Mouse (Mus musculus) small intestine, adult 2 months (tissue): Measurements from ENCODE around the gene Mgll. TPM values are rescaled to one million over a fixed set of nuclear protein-coding genes. Genes with fewer than 3 reads are reported as not detected.

ENCODE experiments used
- H3K27ac ChIP-seq: fragments of 200-500 bp; 2 replicates; pipeline ENCODE4 v1.5.1; 2012; ENCODE audit warnings: low read depth, low read length, control low read depth, inconsistent platforms; ENCODE audit not compliant: insufficient read depth
- H3K27me3 ChIP-seq: fragments of 200-500 bp; 2 replicates; pipeline ENCODE4 v1.6.1; 2012; ENCODE audit warnings: mild to moderate bottlenecking, moderate library complexity, low read length, inconsistent platforms; ENCODE audit not compliant: control insufficient read depth, insufficient read depth
- H3K36me3 ChIP-seq: fragments of 200-500 bp; 2 replicates; pipeline ENCODE4 v1.6.1; 2012; ENCODE audit warnings: mild to moderate bottlenecking, low read length, control low read depth, inconsistent platforms; ENCODE audit not compliant: control insufficient read depth, insufficient read depth
- H3K4me1 ChIP-seq: fragments of 200-500 bp; 2 replicates; pipeline ENCODE4 v1.6.1; 2012; ENCODE audit warnings: low read length, inconsistent platforms, mixed read lengths; ENCODE audit not compliant: control insufficient read depth, insufficient read depth, insufficient read length
- H3K4me3 ChIP-seq: fragments of 200-500 bp; 2 replicates; pipeline ENCODE4 v1.5.1; 2012; ENCODE audit warnings: low read depth, mild to moderate bottlenecking, control low read depth, inconsistent platforms, low read length, moderate library complexity
- CTCF ChIP-seq: fragments of 200-500 bp; IDR thresholded peaks from 2 replicates; pipeline ENCODE4 v1.5.1; 2012; ENCODE audit warnings: low read depth, mild to moderate bottlenecking, control low read depth, inconsistent platforms, low read length, moderate library complexity, mixed read lengths; ENCODE audit not compliant: insufficient replicate concordance, insufficient read length; ENCODE audit errors: extremely low read depth
- POLR2A ChIP-seq: fragments of 200-500 bp; IDR thresholded peaks from 2 replicates; pipeline ENCODE4 v1.6.1; 2012; ENCODE audit warnings: low read depth, mild to moderate bottlenecking, control low read depth, inconsistent platforms, low read length, moderate library complexity
- WGBS: fragments of 180-500 bp; shearing (Covaris S2); methylation state at CpG from one replicate; pipeline ENCODE4 v1.1.7; 2018; 5-methylcytosine and 5-hydroxymethylcytosine counted together
- polyA plus RNA-seq: library from polyadenylated mRNA; depleted of rRNA; stranded (reverse); fragments of >200 nt; gene quantifications from 2 replicates; pipeline ENCODE4 v1.2.3, GENCODE M21; 2012

Mgll gene
- polyA plus RNA-seq, 1 experiment = 29.5 TPM

GRCm38 (mm10) chr6:88688171-88688570 lies 36.0 kb upstream of the Mgll start:
- peak overlapping the region; percentile 56 for H3K27ac ChIP-seq
- TF ChIP-seq CTCF (no peak), POLR2A (no peak)
- WGBS = 80% methylated on average over 11 of the region's 11 CpGs

DNA sequence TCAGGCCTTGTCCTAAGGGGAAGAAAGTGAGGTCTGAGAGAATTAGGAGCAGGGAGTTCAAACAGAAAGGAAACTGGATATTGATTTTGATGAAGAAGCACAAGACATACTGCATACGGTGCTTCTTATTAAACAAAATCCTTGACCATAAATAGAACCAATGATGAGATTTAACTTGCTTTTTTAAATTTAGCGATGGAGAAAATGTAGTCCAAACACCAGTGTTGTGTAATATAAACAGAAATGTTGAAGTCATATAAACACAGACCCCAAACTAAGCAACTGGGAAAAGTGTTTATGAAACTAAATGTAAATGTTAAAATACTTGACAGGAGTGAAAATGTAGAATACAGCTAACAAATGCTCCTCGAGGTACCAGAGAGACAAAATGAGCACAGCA lies 35.5 kb upstream of the Mgll start:
- TF ChIP-seq CTCF = no peak
- no peak for TF ChIP-seq POLR2A
- Histone ChIP-seq H3K36me3 (no peaks in the 10 kb centered on the region), H3K4me1 (no peaks in the 10 kb centered on the region; the same call in 1 of the 2 replicates), H3K27me3 (no peaks in the 10 kb centered on the region; the same call in 1 of the 2 replicates), H3K4me3 (no peak overlapping the region), H3K27ac (peak overlapping the region; percentile 56; the same call in 1 of the 2 replicates)
- WGBS = 58% methylated on average over 3 of the region's 3 CpGs

More at GRCm38 (mm10) chr6:88688171-88688570, 36.0 kb upstream of the Mgll start:
- Histone ChIP-seq H3K4me1 (no peaks in the 10 kb centered on the region; the same call in 1 of the 2 replicates), H3K4me3 (no peak overlapping the region), H3K27me3 (no peaks in the 10 kb centered on the region; the same call in 1 of the 2 replicates), H3K36me3 (no peaks in the 10 kb centered on the region)

GRCm38 (mm10) chr6:88690211-88690610 lies 34.0 kb upstream of the Mgll start:
- WGBS = 55% methylated on average over 3 of the region's 3 CpGs
- Histone ChIP-seq H3K27ac (no peak overlapping the region), H3K4me1 (no peaks in the 10 kb centered on the region; the same call in 1 of the 2 replicates), H3K27me3 (no peaks in the 10 kb centered on the region; the same call in 1 of the 2 replicates), H3K36me3 (no peaks in the 10 kb centered on the region), H3K4me3 (no peak overlapping the region)
- no peak for TF ChIP-seq CTCF
- no peak for TF ChIP-seq POLR2A

DNA sequence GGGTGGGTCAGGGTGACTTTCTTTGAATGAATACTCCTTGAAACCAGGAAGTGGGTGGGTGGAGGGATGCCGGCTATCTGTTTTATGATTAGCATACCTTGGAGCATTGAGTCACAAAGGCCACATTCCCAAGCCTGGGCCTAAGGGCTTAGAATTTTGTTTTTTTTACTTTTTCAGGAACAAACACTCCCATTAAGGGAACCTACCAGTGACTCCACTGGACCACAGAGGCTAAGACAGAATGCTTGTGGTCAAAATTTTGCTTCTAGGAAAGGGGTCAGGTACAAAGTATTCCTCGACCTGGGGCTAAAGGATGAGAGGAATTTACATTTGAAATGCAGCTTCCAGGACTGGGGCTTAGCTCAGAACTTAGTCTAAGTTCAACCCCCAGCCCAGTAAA lies 32.9 kb upstream of the Mgll start:
- 89% methylated on average over 2 of the region's 2 CpGs for WGBS
- no peaks in the 10 kb centered on the region for H3K36me3 ChIP-seq
- H3K4me1 ChIP-seq = no peaks in the 10 kb centered on the region; the same call in 1 of the 2 replicates
- no peak for TF ChIP-seq CTCF
- TF ChIP-seq POLR2A = no peak
- H3K27me3 ChIP-seq = no peaks in the 10 kb centered on the region; the same call in 1 of the 2 replicates
- no peak overlapping the region for H3K4me3 ChIP-seq
- H3K27ac ChIP-seq = no peak overlapping the region

- 74% methylated on average over 1 of the region's 1 CpGs for WGBS
- TF ChIP-seq CTCF (no peak), POLR2A (no peak)
- H3K4me1 ChIP-seq = no peaks in the 10 kb centered on the region
- H3K27me3 ChIP-seq = no peaks in the 10 kb centered on the region
- no peak overlapping the region for H3K4me3 ChIP-seq
- H3K27ac ChIP-seq = no peak overlapping the region
- H3K36me3 ChIP-seq = no peaks in the 10 kb centered on the region
Measured at GRCm38 (mm10) chr6:88702887-88703286, 21.3 kb upstream of the Mgll start.

DNA sequence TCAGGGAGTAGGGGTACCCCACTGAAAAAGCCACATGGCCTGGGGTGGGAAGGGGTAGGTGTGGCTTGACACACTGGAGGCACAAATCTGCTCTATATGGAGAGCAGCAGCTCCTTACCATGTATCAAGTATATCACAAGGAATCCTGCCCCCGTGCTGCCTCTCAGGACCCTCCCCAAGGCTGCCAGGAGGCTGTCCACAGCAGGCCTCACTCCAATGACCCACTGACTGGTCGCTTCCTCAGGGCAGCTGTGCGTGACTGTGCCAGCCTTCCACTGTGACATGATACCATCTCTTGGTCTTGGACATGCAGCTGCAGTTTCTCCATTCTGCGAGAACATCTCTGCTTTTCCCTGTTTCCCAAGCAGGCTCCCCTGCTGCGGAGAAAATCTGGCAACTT lies 20.5 kb upstream of the Mgll start:
- Histone ChIP-seq H3K4me3 (no peak overlapping the region), H3K4me1 (no peaks in the 10 kb centered on the region), H3K27me3 (no peaks in the 10 kb centered on the region), H3K36me3 (no peaks in the 10 kb centered on the region), H3K27ac (no peak overlapping the region)
- WGBS = 85% methylated on average over 5 of the region's 5 CpGs
- TF ChIP-seq CTCF (no peak), POLR2A (no peak)

DNA sequence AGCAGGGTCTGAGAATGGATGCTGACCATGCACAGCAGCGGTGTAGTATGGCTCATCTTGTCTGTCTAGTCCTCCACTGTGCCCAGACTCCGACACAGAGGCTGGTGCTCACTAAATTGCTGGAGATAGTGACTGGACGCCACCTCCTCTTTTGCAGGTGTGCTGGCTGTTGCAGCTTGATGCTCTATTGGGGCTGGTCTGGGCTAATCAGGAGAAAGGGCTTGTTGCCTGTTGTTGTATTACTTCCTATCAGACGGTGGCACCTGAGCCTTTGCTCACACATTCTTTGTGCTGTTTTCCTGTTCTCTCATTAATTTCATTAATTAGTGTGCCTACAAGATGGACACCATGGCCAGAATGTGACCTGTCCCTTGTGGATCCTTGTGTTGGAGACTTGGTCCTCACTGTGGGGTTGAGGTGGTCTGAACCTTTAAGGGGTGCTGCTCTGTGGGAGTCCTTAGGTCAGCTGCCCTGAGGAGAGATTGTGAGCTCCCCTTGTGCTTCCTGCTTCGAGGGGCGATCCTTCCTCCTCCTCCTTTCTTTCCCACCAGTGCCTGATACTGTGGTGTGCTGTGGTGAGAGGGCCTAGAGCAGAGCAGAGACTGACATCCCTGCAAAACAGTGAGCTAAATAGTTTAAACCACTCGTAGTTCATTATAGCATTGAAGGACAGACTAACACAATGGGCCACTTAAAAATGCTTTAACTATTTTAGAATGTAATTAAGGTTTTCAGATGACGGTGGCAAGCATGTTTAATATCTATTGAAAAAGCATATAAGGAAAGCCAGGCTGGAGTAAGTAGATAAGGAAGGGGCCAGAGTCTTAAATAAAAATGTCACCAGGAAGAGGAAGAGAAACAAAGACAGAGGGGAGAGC lies 15.6 kb upstream of the Mgll start:
- 60% methylated on average over 8 of the region's 8 CpGs for WGBS
- Histone ChIP-seq H3K4me3 (no peak overlapping the region), H3K27ac (no peak overlapping the region), H3K4me1 (no peaks in the 10 kb centered on the region), H3K36me3 (no peaks in the 10 kb centered on the region), H3K27me3 (no peaks in the 10 kb centered on the region)
- TF ChIP-seq POLR2A (no peak), CTCF (no peak)
